ENCODE assay signal across 16 mouse cellular contexts in the genomic region with DNA sequence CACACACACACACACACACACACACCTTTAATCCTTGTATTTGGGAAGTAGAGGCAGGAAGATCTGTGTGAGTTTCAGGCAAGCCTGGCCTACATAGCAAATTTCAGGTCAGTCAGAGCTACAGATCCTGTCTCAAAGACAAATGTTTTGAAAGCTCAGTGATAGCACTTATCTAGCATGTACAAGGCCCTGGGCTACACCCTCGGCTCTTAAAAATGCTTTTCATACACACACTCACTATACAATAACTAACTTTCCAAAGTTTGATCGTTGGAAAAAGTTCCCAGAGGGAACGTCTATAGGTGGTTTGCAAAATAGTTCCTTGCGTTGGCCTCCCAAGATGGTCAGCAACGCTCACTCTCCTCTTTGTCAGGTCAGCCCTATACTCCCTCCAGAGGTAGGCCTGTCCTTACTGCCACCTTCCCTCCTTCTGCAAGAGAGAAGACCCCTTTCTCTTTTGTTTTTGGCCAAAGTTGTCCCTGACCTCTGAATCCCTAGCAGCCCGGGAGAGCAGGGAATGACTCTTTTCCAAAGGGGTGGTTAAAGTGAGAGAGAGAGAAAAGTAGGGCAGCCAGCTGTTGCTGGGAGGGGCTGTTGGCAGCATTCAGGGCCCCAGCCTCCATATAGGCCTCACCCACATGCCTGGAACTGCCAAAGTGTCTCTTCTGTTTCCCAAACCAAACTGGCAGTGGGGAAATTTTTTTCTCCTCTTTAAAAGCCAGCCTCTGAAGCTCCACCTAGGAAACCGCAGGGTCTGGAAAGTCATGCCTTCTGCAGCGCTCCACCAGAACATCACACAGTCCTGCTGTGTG. TPM values are rescaled to one million over a fixed set of nuclear protein-coding genes. Genes with fewer than 3 reads are reported as not detected.
DNase-seq lines count a peak whose midpoint lies in the region; ATAC-seq lines count a peak whose summit lies in the region.
"Had no signal": no experiment of that assay in that cellular context is flagged by ENCODE, and none has a peak within 500 bp of the region (broad histone marks: within the 10 kb centered on the region; RNA-seq: fewer than 3 reads in every experiment).

No protein-coding gene starts in this region.

- no peak for DNase-seq in frontal cortex, postnatal 25 days (ENCODE audit: low spot score in 2 of 2)
- peak; percentile 12 for DNase-seq in urinary bladder, postnatal 14 days (ENCODE audit: low spot score)
- DNase-seq in urinary bladder, postnatal 4 days (ENCODE audit: low spot score in 2 of 2): no peak
- no peak for DNase-seq in natural killer cell, adult 2 months (ENCODE audit: low spot score in 2 of 2)
- DNase-seq in left cerebral cortex, postnatal 14 days (ENCODE audit: low spot score in 2 of 2): no peak
- no peak for DNase-seq in cerebellum, adult 9-11 months
- DNase-seq: left cerebral cortex, postnatal 4 days; thymus, adult 18-20 months had no signal

- H3K9ac ChIP-seq in liver, embryonic 12.5 days: no peak overlapping the region
- H3K9ac ChIP-seq: neural tube, embryonic 15.5 days had no signal

- ATAC-seq in frontal cortex, adult (ENCODE audit: low TSS enrichment): peak; percentile 34; the same call in 1 of the 2 replicates
- ATAC-seq in liver, embryonic 12.5 days: peak; percentile 91
- ATAC-seq: activated CD4-positive, CD25-positive, alpha-beta regulatory T cell, adult 4 months; hindbrain, embryonic 16.5 days had no signal

- H3K9me3 ChIP-seq in liver, embryonic 12.5 days (replicated peaks): no peaks in the 10 kb centered on the region
- H3K9me3 ChIP-seq: neural tube, embryonic 15.5 days had no signal

- H3K27ac ChIP-seq in liver, embryonic 12.5 days: peak overlapping the region; percentile 65
- H3K27ac ChIP-seq: layer of hippocampus, adult 2 months; macrophage; neural tube, embryonic 15.5 days had no signal

- no peak overlapping the region for H3K4me3 ChIP-seq in liver, embryonic 12.5 days
- H3K4me3 ChIP-seq: layer of hippocampus, adult 2 months; neural tube, embryonic 15.5 days had no signal

- 0 out of 2 replicates have a peak overlapping the region, but pooled peaks have one; percentile 8 for H3K4me2 ChIP-seq in liver, embryonic 12.5 days
- H3K4me2 ChIP-seq: neural tube, embryonic 15.5 days had no signal

- intact Hi-C loops in left cerebral cortex, postnatal 14 days (cut with DNase I): no loop called here

- no peaks in the 10 kb centered on the region; the same call in 1 of the 2 replicates for H3K27me3 ChIP-seq in liver, embryonic 12.5 days (replicated peaks)

- H3K4me1 ChIP-seq in liver, embryonic 12.5 days: peaks cover 32% of the 10 kb centered on the region
- H3K4me1 ChIP-seq: neural tube, embryonic 15.5 days had no signal

- WGBS in liver, embryonic 12.5 days (ENCODE audit: insufficient replicate concordance): 56% methylated on average over 8 of the region's 8 CpGs

- H3K36me3 ChIP-seq in liver, embryonic 12.5 days: no peaks in the 10 kb centered on the region
- H3K36me3 ChIP-seq: neural tube, embryonic 15.5 days had no signal

RNA-seq across cellular contexts. Expression of a gene that starts 29.2 kb away (rescaled TPM):
- polyA plus RNA-seq in liver, embryonic 12.5 days (2016; fragmentation: Nextera tagmentation; extraction: Ambion mirVana): not detected in 2 replicates
- total RNA-seq in left cerebral cortex, postnatal 14 days (2021): under 1 TPM; 0.36 to 0.68 TPM
- polyA plus RNA-seq: activated CD4-positive, CD25-positive, alpha-beta regulatory T cell, adult 4 months; kidney, embryonic 14.5 days; macrophage had no signal
